Mouse (Mus musculus) mesoderm, embryonic 11.5 days (tissue): ENCODE measurements at regions not wholly inside any gene's neighbourhood (a gene's known extent, or its start where the extent isn't known, plus 50 kb on each side); places are given as distances from the start of the nearest gene placed in this dataset.

Source experiments
- DNase-seq: peaks from one replicate; pipeline ENCODE4 v3.0.0-alpha.2; 2012; ENCODE audit warnings: low read depth, low spot score

DNA sequence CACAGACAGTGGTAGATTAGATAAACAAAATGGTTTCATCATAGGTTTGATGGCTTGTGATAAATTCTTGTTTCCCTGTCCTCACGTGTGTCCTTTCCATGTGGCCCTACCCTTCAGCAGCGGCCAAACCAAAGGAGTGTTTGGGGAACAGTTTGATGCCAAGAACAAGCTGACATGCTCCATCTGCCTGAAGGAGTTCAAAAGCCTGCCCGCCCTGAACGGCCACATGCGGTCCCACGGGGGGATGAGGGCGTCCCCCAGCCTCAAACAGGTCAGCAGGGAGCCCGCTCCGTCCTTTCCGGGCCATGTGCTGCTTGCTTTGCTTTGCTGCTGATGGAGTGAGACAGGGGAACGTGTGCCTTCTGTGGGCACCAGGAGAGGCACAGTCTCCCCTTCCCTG lies 51.0 kb upstream of the Mrps10 start:
- no peak for DNase-seq

DNA sequence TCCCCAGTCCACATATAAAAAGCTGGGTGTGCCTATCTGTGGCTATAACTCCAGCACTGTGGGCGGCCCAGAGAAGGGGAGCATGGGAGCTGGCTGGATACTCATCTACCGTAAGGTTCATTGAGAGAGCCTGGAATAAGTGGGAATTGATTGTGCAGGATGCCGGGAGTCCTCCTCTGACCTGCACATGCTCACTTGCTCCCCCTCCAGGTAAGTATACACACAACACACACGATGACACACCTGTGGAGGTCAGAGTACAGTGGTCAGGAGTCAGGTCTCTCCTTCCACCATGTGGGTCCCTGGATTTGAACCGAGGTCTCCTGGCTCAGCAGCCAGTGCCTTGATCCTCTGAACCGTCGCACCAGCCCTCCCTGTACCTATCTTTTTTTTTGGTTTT lies 55.5 kb upstream of the Mrps10 start:
- no peak for DNase-seq

GRCm38 (mm10) chr17:47311272-47311671 lies 57.4 kb upstream of the Mrps10 start:
- DNase-seq = no peak

DNA sequence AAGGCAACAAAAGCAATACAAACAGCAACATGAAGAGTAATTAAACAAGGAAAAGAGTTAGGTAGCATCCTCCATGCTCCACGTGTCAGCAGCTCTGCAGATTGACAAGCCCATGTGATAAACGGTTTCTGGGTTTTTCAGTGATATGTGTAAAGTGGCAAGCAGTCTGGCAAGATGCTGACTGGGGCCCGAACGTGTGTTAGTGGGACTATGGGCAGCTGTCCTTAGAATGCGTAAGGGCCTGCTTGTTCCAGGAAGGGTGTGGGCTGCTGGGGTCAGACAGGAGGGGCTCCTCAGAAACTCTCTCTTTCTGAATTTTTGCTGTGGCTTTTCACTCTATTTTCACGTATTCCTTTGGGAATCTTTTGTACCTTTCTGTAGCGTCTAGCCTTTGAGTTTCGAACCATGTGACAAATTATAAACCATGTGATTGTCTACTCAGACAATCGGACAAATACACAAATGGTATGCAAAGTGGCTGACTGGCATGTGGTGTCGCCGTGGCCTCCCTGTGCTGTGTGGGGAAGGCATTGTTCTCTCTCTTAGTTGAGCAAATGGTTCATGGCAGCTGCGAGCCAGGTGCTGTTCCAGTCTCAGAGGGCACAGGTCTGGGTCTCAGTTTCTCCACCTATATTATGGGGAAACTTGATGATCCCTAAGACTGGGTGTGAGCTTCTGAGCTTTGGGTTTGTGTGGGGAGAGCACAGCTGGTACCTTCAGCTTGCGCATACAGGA lies 62.5 kb upstream of the Mrps10 start:
- no peak for DNase-seq

- no peak for DNase-seq
Measured at GRCm38 (mm10) chr17:47304463-47305199, 64.1 kb upstream of the Mrps10 start.

DNA sequence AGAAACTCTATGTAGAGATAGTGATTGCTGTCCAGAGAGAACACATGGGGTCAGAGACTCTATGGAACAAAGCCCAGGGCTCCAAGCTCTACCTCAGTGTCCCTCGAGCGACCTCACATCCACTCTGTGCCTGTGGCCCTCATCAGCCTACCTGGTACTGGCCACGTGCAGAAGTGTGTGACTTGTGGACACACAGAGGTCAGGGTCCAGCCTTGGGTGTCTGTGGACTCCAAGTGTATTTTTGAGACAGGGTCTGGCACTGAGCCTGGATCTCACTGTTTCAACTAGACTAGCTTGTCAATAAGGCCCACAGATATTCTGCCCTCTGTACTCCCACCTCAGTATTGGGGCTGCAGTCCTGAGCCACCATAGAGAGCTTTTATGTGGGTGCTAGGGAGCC lies 65.1 kb upstream of the Mrps10 start:
- DNase-seq = no peak

DNA sequence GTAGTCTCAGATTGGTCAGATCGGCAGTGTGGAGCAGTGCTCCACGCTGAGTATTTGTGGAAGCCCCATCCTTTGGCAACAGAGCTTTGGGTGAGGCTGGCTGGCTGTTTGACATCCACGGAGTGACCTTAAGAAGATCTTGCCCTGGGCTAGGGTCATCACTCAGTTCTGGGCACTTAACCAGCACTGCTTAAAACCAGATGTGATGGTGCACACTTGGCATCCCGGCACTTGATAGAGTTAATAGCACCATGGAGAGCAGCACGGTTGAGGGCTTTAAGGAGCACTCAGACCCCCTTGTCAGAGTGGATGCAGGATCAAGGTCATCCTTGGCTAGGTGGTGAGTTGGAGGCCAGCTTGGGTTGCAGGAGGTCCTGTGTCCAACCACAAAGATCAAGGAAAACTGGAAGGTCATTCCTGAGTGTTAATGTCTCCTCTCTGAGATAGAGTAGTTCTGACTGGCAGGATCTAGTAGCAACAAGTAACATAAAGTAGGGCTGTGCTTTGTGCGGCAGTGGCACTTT lies 70.2 kb upstream of the Mrps10 start:
- DNase-seq = no peak

DNA sequence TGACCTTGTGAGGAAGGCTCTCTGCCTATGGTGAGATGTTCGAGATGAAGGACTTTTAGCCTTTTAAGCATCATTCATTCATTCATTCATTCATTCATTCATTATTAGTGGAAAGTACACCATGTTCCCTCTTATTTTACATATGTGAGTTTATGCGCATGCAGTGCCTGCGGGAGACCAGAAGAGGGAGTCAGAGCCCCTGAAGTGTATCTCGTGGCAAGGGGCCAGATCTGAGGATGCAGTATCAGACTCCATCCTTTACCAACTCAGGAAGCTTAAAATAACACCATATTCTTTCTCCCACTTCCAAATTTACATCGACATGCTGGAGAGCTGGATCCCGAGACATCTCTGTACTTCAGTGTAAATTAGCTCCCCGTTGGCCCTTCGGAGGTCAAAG lies 70.7 kb upstream of the Mrps10 start:
- no peak for DNase-seq

GRCm38 (mm10) chr17:47296709-47297450 lies 71.8 kb upstream of the Mrps10 start:
- no peak for DNase-seq

GRCm38 (mm10) chr17:47295315-47296011 lies 73.2 kb upstream of the Mrps10 start:
- no peak for DNase-seq

GRCm38 (mm10) chr17:47294091-47294534 lies 74.6 kb upstream of the Mrps10 start:
- DNase-seq = no peak

GRCm38 (mm10) chr17:47293178-47293577 lies 75.5 kb upstream of the Mrps10 start:
- no peak for DNase-seq

DNA sequence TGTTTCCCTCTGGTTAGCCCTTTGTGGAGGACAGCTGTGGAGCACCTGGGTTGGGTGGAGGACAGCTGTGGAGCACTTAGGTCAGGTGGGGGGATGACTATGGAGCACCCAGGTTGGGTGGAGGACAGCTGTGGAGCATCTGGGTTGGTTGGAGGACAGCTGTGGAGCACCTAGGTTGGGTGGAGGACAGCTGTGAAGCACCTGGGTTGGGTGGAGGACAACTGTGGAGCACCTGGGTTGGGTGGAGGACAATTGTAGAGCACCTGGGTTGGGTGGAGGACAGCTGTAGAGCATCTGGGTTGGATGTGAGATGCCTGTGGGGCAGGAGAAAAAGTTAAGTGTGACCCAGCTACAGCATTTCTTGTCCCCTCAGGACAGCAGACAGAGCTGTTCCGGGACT lies 77.1 kb upstream of the Mrps10 start:
- DNase-seq = no peak

GRCm38 (mm10) chr17:47285616-47286015 lies 83.1 kb upstream of the Mrps10 start:
- DNase-seq = no peak

GRCm38 (mm10) chr17:47284236-47284635 lies 84.5 kb upstream of the Mrps10 start:
- DNase-seq = no peak

- DNase-seq = no peak
Measured at GRCm38 (mm10) chr17:47283158-47283557, 85.5 kb upstream of the Mrps10 start.

- no peak for DNase-seq
Measured at GRCm38 (mm10) chr17:47282476-47282875, 86.2 kb upstream of the Mrps10 start.

GRCm38 (mm10) chr17:47277890-47278289 lies 90.8 kb upstream of the Mrps10 start:
- no peak for DNase-seq

- no peak for DNase-seq
Measured at GRCm38 (mm10) chr17:47276639-47277038, 92.0 kb upstream of the Mrps10 start.

DNA sequence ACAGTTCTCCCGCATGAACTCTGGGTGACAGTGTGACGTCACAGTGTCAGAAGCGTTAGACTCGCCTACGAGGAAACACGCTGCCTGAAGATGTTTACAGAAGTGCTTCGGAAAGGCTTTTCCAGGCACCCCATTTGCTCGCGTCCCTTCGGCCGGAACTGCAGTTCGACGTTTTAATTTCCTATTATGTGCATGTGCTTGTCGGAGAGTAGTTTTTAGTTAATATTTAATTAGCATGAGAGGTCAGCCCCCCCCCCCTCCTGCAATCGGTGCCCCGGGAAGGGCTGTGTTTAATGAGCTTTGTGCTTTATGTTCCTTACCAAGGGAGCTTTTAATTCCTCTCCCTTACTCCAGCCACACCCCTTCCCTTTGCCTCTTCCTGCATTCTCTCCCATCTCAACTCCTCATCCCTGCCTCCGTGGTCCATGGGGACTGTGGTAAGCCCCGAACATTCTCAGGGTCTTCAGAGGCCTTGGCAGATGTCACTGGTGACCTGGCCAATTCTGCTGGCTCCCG lies 92.8 kb upstream of the Mrps10 start:
- no peak for DNase-seq

GRCm38 (mm10) chr17:47273309-47273708 lies 95.4 kb upstream of the Mrps10 start:
- DNase-seq = no peak
